Mouse (Mus musculus): ENCODE results near the gene Irx5.

The Irx5 gene

GRCm38 (mm10) chr8:92361546-92362351 lies 4.3 kb downstream of the Irx5 start:
- no peak for DNase-seq

- no peak for DNase-seq
These were observed 5.1 kb downstream of the Irx5 start for GRCm38 (mm10) chr8:92362396-92363115.

- no peak for DNase-seq
These were observed 6.1 kb downstream of the Irx5 start for GRCm38 (mm10) chr8:92363217-92364147.

GRCm38 (mm10) chr8:92364148-92364775 lies 6.8 kb downstream of the Irx5 start:
- no peak for DNase-seq

GRCm38 (mm10) chr8:92364776-92365240 lies 7.4 kb downstream of the Irx5 start:
- DNase-seq: no peak

DNA sequence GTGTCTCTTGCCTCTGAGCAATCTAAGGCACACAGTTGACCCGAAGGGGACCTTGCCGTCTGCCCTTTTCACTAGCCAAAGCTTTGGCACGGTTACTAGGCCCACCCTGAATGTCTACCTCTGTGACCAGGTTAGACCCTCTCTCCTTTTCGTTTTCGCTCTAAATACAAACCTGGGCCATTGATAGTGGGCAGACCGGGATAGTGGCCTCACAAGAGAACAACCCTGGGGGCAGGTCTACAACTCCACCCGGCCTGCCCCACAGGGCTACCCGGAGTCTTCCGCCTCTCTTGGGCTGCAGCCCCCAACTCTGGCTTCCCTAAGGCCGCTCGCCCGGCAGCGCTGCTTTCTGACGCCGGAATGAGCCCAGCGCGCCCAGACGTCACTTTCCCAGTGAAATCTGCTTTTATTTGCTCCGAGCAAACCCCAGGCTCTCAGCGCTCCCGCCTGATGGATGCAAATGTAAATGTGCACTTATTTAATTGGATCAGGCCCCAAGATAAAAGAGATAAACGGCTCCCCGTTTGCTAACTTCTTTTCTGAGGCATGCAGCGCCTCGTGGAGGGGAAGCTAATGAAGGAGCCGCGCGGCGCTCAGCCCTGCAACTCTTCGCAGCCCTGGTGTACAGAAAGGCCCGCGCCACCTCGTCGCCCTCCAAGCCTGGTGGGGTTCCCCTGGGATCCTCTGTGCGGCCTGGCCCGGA lies 8.0 kb downstream of the Irx5 start:
- no peak for DNase-seq

DNA sequence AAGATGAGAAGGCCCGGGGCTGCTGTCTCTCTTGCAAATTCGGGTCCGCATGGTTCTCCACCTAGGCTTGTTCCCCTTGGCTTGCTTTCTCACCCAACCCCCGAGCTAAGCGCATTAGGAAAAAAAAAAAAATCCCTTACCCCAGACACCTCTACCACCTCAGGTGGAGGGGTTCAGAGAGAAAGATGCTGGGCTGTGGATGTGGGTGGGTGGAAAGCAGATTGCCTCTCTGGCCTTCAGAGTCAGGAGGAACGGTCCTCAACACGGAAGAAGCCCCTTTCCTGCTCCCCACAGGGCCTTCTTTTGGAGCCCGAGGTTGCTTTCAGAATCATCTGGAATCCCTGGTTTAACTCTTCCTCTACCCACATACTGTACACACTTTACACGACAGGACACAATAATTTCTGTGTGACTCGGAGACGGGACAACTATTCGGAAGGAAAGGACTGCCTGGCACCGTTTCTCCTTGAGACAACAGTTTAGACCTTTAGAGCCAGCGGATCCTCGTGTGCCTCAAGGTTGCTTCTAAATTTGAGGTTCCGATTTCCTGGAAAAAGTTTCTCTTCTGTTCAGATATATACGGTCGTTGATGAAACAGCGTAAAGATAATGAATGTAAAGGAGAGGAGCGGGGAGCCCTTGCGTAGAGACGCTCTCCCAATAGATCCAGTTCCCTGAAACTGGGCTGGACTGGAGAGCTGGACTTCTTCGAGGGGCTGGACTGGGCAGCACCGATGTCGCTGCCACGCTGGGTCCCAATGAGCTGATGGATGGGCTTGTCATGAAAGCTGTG lies 8.7 kb downstream of the Irx5 start:
- no peak for DNase-seq

DNA sequence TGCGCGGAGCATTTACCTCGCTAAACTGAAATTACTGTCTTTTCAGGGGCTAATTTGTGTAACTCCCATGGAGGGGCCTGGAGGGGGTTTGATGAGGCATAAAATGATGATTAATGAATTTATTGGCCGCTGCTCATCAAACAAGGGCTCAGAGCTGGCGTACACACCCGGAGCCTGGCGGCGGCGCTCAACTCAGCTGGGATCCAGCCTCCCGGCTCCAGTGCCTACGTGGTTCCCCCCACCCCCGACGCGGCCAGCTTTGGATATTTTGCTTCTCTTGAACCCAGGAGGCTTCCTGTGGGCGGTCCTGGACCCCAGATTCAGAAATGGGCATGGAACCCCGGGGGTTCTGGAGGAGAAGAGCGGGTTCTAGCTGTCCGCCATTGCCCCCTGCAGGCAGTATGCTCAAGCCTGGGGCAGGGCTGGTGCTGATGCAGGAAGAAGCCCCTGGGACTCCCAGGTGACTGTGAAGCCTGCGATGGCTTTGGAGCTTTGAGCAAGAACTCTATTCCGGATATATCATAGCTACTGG lies 9.4 kb downstream of the Irx5 start:
- DNase-seq: no peak

DNA sequence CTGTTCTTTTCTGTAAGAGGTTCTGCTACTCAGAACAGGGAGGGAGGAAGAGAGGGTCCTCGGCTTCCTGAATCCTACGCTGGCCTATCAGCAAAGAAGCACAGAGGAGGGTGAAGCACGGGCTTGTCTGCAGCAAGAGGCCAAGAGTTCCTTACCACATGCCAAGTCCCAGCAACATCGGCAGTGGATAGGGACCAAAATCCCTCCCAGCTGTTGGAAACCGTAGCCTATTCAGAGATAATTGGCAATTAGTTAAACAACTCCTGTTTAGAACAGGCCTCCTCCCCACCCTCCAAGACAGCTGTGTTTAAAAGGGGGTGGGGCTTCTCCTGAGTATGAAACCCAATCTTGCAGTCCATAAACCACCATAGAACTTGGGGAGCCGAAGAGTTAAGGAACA lies 22.1 kb downstream of the Irx5 start:
- DNase-seq: no peak

GRCm38 (mm10) chr8:92380571-92380970 lies 23.1 kb downstream of the Irx5 start:
- DNase-seq: no peak

- DNase-seq: no peak
These were observed 30.5 kb downstream of the Irx5 start for GRCm38 (mm10) chr8:92387893-92388292.

DNA sequence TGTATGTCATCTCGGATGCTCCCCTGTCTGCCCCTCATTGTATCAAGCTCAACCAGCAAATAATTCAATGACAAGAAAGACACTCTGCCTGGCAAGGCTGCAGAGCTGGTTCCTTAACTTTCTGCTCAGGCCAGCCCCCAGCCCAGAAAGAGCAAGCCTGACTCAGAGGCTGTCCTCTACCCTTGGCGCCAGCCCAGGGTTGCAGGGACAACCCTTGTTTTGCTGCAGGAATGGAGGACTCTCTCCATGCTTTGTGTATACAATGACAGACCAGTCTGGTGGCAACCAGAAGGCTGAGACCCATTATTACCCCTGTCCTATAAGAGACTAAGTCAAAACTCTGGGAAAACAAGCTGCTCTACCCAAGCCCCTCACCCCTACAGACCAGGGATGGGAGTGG lies 46.8 kb downstream of the Irx5 start:
- no peak for DNase-seq

- DNase-seq: no peak
These were observed 50.7 kb downstream of the Irx5 start for GRCm38 (mm10) chr8:92408092-92408491.

- no peak for DNase-seq
These were observed 56.2 kb downstream of the Irx5 start for GRCm38 (mm10) chr8:92413583-92413982.

GRCm38 (mm10) chr8:92420666-92421065 lies 63.2 kb downstream of the Irx5 start:
- DNase-seq: no peak
